Mouse (Mus musculus) ES-E14 (cell line): ENCODE measurements at regions not wholly inside any gene's neighbourhood (a gene's known extent, or its start where the extent isn't known, plus 50 kb on each side); places are given as distances from the start of the nearest gene placed in this dataset.
"Not testable (repeated sequence)": the region's sequence is repeated elsewhere in the genome, so short reads cannot be mapped to it uniquely, and the experiment has no call there.

Experiments
- DNase-seq: peaks from one replicate; pipeline ENCODE4 v3.0.0-alpha.2; 2013; ENCODE audit warnings: low read depth, low spot score
- H3K27ac ChIP-seq: 2 replicates; pipeline ENCODE4 v1.5.1; 2012; ENCODE audit warnings: low read depth, mild to moderate bottlenecking, low read length, moderate library complexity, mixed read lengths; ENCODE audit not compliant: poor library complexity, insufficient read depth, severe bottlenecking
- H3K36me3 ChIP-seq: 2 replicates; pipeline ENCODE4 v1.6.1; 2012; ENCODE audit warnings: mild to moderate bottlenecking, low read length, moderate library complexity, mixed read lengths; ENCODE audit not compliant: control insufficient read depth, poor library complexity, insufficient read depth, severe bottlenecking
- H3K4me1 ChIP-seq, 2 experiments: fragments of 150-350 bp in 1 of 2; sonication (generic) in 1 of 2; 2 replicates each; pipeline ENCODE4 v1.6.1; 2012; ENCODE audit warnings: low read length in 2 of 2, mild to moderate bottlenecking in 1 of 2, mixed read lengths in 1 of 2; ENCODE audit not compliant: control insufficient read depth in 2 of 2, insufficient read depth in 2 of 2, poor library complexity in 1 of 2
- H3K4me3 ChIP-seq, 2 experiments: fragments of 150-350 bp in 1 of 2; sonication (generic) in 1 of 2; 2 replicates each; pipeline ENCODE4 v1.5.1; 2012; ENCODE audit warnings: low read length in 2 of 2, low read depth in 1 of 2, mild to moderate bottlenecking in 1 of 2, mixed read lengths in 1 of 2; ENCODE audit not compliant: insufficient read depth in 1 of 2, poor library complexity in 1 of 2, severe bottlenecking in 1 of 2
- H3K9ac ChIP-seq: 2 replicates; pipeline ENCODE4 v1.6.1; 2012; ENCODE audit warnings: low read depth, mild to moderate bottlenecking, low read length, mixed read lengths; ENCODE audit not compliant: poor library complexity, insufficient read depth, severe bottlenecking
- H3K9me3 ChIP-seq: fragments of 150-350 bp; sonication (generic); 2 replicates; pipeline ENCODE4 v1.6.1; 2012; ENCODE audit warnings: low read depth, mild to moderate bottlenecking, low read length; ENCODE audit not compliant: control insufficient read depth, insufficient read depth
- CHD2 ChIP-seq: IDR thresholded peaks from 2 replicates; pipeline ENCODE4 v1.6.1; 2014; ENCODE audit warnings: mild to moderate bottlenecking, low read depth, low read length, inconsistent platforms
- HCFC1 ChIP-seq: IDR thresholded peaks from 2 replicates; pipeline ENCODE4 v1.6.1; 2012; ENCODE audit warnings: low read length, inconsistent platforms, borderline replicate concordance; ENCODE audit not compliant: insufficient read depth
- MAFK ChIP-seq: IDR thresholded peaks from 2 replicates; pipeline ENCODE4 v1.6.1; 2014; ENCODE audit warnings: mild to moderate bottlenecking, low read depth, low read length, inconsistent platforms; ENCODE audit not compliant: insufficient read depth
- ZC3H11A ChIP-seq: IDR thresholded peaks from 2 replicates; pipeline ENCODE4 v1.6.1; 2012; ENCODE audit warnings: low read depth, mild to moderate bottlenecking, inconsistent platforms, low read length, borderline replicate concordance
- ZNF384 ChIP-seq: IDR thresholded peaks from 2 replicates; pipeline ENCODE4 v1.6.1; 2012; ENCODE audit warnings: low read depth, low read length, inconsistent platforms
- in situ Hi-C, 2 experiments: fragments of 600-800 bp; cut with MboI; formaldehyde crosslinking; loops; one replicate each; pipeline ENCODE4 v1.15.1; 2025; ENCODE audit warnings: low sequenced_read_pairs in 2 of 2, inconsistent platforms in 1 of 2; ENCODE audit not compliant: unreplicated experiment in 2 of 2

DNA sequence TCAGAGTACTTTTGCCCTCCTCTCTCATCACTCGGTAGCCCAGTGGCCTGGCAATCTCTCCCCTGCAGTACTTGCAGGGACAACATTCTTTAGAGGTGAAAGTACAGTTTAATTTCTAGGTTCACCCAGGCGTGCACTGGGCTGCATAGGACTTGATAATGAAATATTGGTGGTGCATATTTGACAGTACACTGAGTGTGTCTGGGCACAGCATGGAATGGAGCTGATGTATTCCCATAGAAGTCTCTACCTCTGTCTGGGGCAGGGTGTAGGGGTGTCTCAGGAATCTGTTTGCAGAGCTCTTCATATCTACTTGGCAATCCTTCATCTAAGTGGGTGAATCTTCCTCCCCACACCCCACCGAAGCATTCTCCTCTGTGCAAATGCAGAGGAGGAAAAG, 893.8 kb downstream of the Gm9195 start:
- TF ChIP-seq HCFC1: no peak
- TF ChIP-seq ZNF384: no peak
- TF ChIP-seq CHD2: no peak
- no peak for TF ChIP-seq ZC3H11A
- TF ChIP-seq MAFK: no peak
- Histone ChIP-seq H3K9ac (no peak overlapping the region), H3K27ac (no peak overlapping the region), H3K9me3 (no peaks in the 10 kb centered on the region), H3K36me3 (no peaks in the 10 kb centered on the region), H3K4me1 (no peaks in the 10 kb centered on the region), H3K4me3 (no peak overlapping the region)
- DNase-seq: no peak
- in situ Hi-C loops: no loop called here

GRCm38 (mm10) chr14:71588694-71589240, 902.9 kb downstream of the Gm9195 start:
- Histone ChIP-seq H3K4me3 (no peak overlapping the region), H3K4me1 (no peaks in the 10 kb centered on the region), H3K36me3 (no peaks in the 10 kb centered on the region), H3K9ac (no peak overlapping the region), H3K27ac (no peak overlapping the region), H3K9me3 (no peaks in the 10 kb centered on the region)
- no peak for TF ChIP-seq CHD2
- TF ChIP-seq ZC3H11A: no peak
- no peak for DNase-seq
- in situ Hi-C loops: no loop called here

GRCm38 (mm10) chr14:71588006-71588405, 903.6 kb downstream of the Gm9195 start:
- no peak overlapping the region for H3K9ac ChIP-seq
- no peaks in the 10 kb centered on the region for H3K4me1 ChIP-seq
- in situ Hi-C loops: no loop called here
- no peak for DNase-seq
- no peaks in the 10 kb centered on the region for H3K9me3 ChIP-seq
- no peak overlapping the region for H3K27ac ChIP-seq
- H3K4me3 ChIP-seq: no peak overlapping the region
- no peaks in the 10 kb centered on the region for H3K36me3 ChIP-seq
- no peak for TF ChIP-seq MAFK

- H3K4me3 ChIP-seq: no peak overlapping the region
- in situ Hi-C loops: no loop called here
- no peak overlapping the region for H3K9ac ChIP-seq
- TF ChIP-seq ZNF384 (no peak), CHD2 (no peak), ZC3H11A (no peak)
- H3K9me3 ChIP-seq: no peaks in the 10 kb centered on the region
- DNase-seq: no peak
- no peaks in the 10 kb centered on the region for H3K36me3 ChIP-seq
- no peaks in the 10 kb centered on the region for H3K4me1 ChIP-seq
- H3K27ac ChIP-seq: no peak overlapping the region
Measured at GRCm38 (mm10) chr14:71564816-71565215, 926.8 kb downstream of the Gm9195 start.

DNA sequence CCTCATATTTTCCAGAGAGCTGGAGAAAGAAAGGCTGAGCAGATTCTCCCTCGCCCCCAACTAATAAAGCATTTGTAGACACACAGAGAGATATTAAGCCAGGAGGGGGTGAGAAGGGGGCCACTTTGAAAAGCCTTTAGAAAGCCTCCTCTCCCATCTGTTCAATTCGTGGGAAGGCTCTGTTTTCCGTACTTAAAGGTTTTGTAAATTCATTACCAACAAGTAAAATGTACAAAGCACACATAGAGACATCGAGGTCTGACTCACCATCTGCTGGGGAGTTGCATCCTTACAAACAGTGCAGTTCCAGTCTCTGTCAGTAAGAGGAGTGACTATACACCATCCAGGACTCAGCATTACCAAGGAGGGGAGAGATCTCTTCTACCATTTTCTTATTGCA, 929.7 kb downstream of the Gm9195 start:
- in situ Hi-C loops: no loop called here
- no peaks in the 10 kb centered on the region for H3K36me3 ChIP-seq

GRCm38 (mm10) chr14:71554324-71554723, 937.3 kb downstream of the Gm9195 start:
- H3K4me3 ChIP-seq, H3K4me1 ChIP-seq, H3K9ac ChIP-seq, H3K27ac ChIP-seq, DNase-seq, in situ Hi-C loops, H3K36me3 ChIP-seq, H3K9me3 ChIP-seq: not testable (repeated sequence)

More for the DNA sequence above, 929.7 kb downstream of the Gm9195 start:
- no peak overlapping the region for H3K4me3 ChIP-seq
- H3K9ac ChIP-seq: no peak overlapping the region
- no peaks in the 10 kb centered on the region for H3K9me3 ChIP-seq
- no peak for DNase-seq
- no peak overlapping the region for H3K27ac ChIP-seq
- TF ChIP-seq ZC3H11A: no peak
- no peaks in the 10 kb centered on the region for H3K4me1 ChIP-seq
